Mouse (Mus musculus) embryonic fibroblast, embryonic 13.5 days (primary cell): Measurements from ENCODE around the gene Ing2.

ENCODE experiments used
- CTCF ChIP-seq: IDR thresholded peaks from 2 replicates; pipeline ENCODE4 v1.5.1; 2011; ENCODE audit warnings: mild to moderate bottlenecking, control low read depth, low read length, moderate library complexity, borderline replicate concordance; ENCODE audit not compliant: insufficient read depth
- POLR2A ChIP-seq: IDR thresholded peaks from 2 replicates; pipeline ENCODE4 v1.6.1; 2011; ENCODE audit warnings: low read depth, mild to moderate bottlenecking, control low read depth, low read length, moderate library complexity

GRCm38 (mm10) chr8:47673317-47674139 is 1.8 kb downstream of the Ing2 start:
- TF ChIP-seq CTCF: no peak
- TF ChIP-seq POLR2A: peak; percentile 77
